Mouse (Mus musculus) left cerebral cortex, postnatal 25 days (tissue): ENCODE measurements around the gene Sorcs1. TPM values are rescaled to one million over a fixed set of nuclear protein-coding genes. Genes with fewer than 3 reads are reported as not detected.

Experiments
- DNase-seq, 2 experiments: peaks; one replicate each; pipeline ENCODE4 v3.0.0; 2022; ENCODE audit warnings: low spot score in 2 of 2, mixed read lengths in 1 of 2
- intact Hi-C: fragments of 180-260 bp; cut with DNase I; formaldehyde crosslinking; loops from one replicate; pipeline ENCODE4 v1.15.1; 2025
- microRNA-seq, 2 experiments: library from miRNA; unstranded; fragments of <30 nt; microRNA quantifications; one replicate each; pipeline ENCODE4 v1.2.0; 2022
- total RNA-seq, 2 experiments: library from RNA; stranded (reverse); gene quantifications; 2 replicates each; pipeline ENCODE4 v1.2.3; 2021

The Sorcs1 gene
- total RNA-seq, 2 experiments from 2014 or later: 40.0 to 44.5 TPM

DNA sequence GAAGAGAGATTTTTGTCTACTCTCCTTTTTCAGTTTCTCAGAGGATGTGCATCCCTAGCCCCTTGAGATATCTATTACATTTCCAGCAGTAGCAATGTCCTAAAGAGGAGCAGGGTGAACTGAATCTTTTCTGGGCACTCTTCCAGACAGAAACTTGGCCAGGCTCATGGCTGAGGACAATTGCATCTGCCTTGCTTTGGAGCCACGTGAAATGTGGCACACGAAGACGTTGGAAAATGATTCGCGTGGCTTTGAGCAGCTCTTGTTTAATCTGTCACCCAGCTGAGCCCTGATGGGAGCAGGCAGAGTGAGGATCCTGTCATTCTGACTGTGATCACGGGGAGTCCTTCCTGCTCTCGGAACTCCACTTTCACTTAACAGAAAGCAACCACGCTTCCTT lies 536.6 kb downstream of the Sorcs1 start:
- DNase-seq: peak; percentile 28 to 51

DNA sequence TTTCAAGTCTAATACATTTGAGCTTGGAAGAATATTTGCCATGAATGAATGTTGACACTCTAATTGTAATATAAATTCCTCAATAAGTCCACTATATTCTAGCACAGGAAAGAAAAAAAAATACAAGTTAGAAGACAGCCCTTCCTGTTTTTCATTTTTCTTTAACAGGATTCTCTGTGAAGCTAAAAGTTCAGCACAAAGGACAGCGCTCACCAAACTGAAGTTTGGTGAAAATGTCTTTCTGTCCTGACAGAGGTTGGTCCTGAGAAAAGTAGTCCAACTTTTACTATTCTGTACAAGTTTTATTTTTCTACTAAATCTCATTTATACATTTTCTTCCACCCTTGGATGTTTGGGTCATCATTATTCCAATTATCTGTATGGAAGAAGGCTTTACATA lies 543.8 kb downstream of the Sorcs1 start:
- intact Hi-C loops: no loop called here
- DNase-seq: no peak

More for the DNA sequence above, 536.6 kb downstream of the Sorcs1 start:
- intact Hi-C loops: loop anchor here (10.0 kb wide), 1 partner anchor 597 kb away; no protein-coding TSS in a partner anchor

DNA sequence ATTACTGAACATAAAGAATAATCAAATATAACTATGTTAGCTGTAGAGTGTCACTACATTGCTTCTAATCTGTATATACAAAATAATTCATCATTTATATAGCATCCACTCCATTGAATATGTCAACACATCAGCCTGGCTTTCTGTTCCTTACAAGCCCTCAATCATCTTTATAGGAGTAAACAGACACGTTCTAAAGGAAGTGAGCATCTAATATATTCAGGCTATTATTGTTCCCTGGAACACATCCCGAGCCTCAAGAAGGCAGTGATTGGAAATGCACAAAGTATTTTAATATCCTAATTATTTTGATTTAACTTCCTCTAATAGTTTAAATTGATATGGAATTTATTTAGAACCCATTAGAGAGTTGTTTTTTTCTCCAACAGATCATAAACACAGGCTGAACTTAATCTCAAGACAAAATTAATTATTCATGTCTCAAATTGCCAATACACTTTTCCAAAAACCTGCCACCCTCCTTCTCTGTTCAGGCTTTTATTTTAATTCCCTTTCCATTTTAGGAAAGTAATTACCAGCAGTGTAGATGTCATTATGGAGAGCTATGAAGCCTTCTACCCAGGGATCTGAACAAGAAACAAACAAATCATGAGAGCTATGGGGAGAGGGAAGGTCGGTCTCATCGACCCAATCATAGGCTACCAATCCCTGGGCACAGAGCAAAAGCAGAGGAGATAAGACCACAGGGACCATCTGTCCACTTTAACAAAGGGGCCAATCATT lies 572.4 kb downstream of the Sorcs1 start:
- no peak for DNase-seq
- intact Hi-C loops: no loop called here

Small RNAs within 50 kb of the gene (microRNA-seq; reads per million reads assigned to microRNA genes)
- 0 reads per million in 2 experiments for gene Gm27749
